Mouse (Mus musculus) myocyte (in vitro differentiated cells): ENCODE results near the gene Gm17067.
"Not testable (repeated sequence)": the region's sequence is repeated elsewhere in the genome, so short reads cannot be mapped to it uniquely, and the experiment has no call there.

Experiments
- POLR2A ChIP-seq: IDR thresholded peaks from one replicate; pipeline ENCODE4 v1.6.1; 2011; ENCODE audit warnings: low read depth, mild to moderate bottlenecking, control low read depth, moderate library complexity; ENCODE audit not compliant: insufficient read length
- TCF12 ChIP-seq: IDR thresholded peaks from one replicate; pipeline ENCODE4 v1.6.1; 2011; ENCODE audit warnings: mild to moderate bottlenecking, control low read depth; ENCODE audit not compliant: poor library complexity, insufficient read depth, severe bottlenecking

GRCm38 (mm10) chr7:42679646-42680045 is 47.2 kb downstream of the Gm17067 start:
- not testable (repeated sequence) for TF ChIP-seq TCF12, POLR2A
